Mouse (Mus musculus) neural tube, embryonic 13.5 days (tissue): ENCODE measurements at regions not wholly inside any gene's neighbourhood (a gene's known extent, or its start where the extent isn't known, plus 50 kb on each side); places are given as distances from the start of the nearest gene placed in this dataset.
A peak's percentile ranks its signal among the peaks of the same experiment; 100 is the strongest.

Experiments
- ATAC-seq: fragments of 200-750 bp; cut with Nextera tagmentation; 2 replicates; pipeline ENCODE4 v1.8.0; 2017; ENCODE audit warnings: low read depth, mild to moderate bottlenecking, moderate TSS enrichment, moderate library complexity
- H3K27ac ChIP-seq: fragments of 300-500 bp; sonication (generic); replicated peaks from 2 replicates; pipeline ENCODE4 v1.5.1; 2015; ENCODE audit warnings: moderate library complexity, mild to moderate bottlenecking, inconsistent platforms
- H3K27me3 ChIP-seq: fragments of 300-500 bp; sonication (generic); 2 replicates; pipeline ENCODE4 v1.6.1; 2015; ENCODE audit warnings: mild to moderate bottlenecking, inconsistent platforms
- H3K36me3 ChIP-seq: fragments of 300-500 bp; sonication (generic); 2 replicates; pipeline ENCODE4 v1.6.1; 2015; ENCODE audit warnings: mild to moderate bottlenecking, inconsistent platforms
- H3K4me1 ChIP-seq: fragments of 300-500 bp; sonication (generic); replicated peaks from 2 replicates; pipeline ENCODE4 v1.6.1; 2015; ENCODE audit warnings: inconsistent platforms
- H3K4me2 ChIP-seq: fragments of 300-500 bp; sonication (generic); 2 replicates; pipeline ENCODE4 v1.6.1; 2015; ENCODE audit warnings: inconsistent platforms, mild to moderate bottlenecking, moderate library complexity
- H3K4me3 ChIP-seq: fragments of 300-500 bp; sonication (generic); 2 replicates; pipeline ENCODE4 v1.5.1; 2015; ENCODE audit warnings: mild to moderate bottlenecking, inconsistent platforms
- H3K9ac ChIP-seq: fragments of 300-500 bp; sonication (generic); 2 replicates; pipeline ENCODE4 v1.6.1; 2015; ENCODE audit warnings: moderate library complexity, mild to moderate bottlenecking, inconsistent platforms
- H3K9me3 ChIP-seq: fragments of 300-500 bp; sonication (generic); 2 replicates; pipeline ENCODE4 v1.6.1; 2016; ENCODE audit warnings: inconsistent platforms
- WGBS: fragments of 180-500 bp; shearing (Covaris S2); methylation state at CpG from one replicate; pipeline ENCODE4 v1.1.7; 2015; 5-methylcytosine and 5-hydroxymethylcytosine counted together

GRCm38 (mm10) chr5:46894037-46894436 lies 1036.6 kb upstream of the Lcorl start:
- no peak for ATAC-seq
- WGBS, result 80% methylated on average over 2 of the region's 2 CpGs

GRCm38 (mm10) chr5:46883956-46884355 lies 1026.5 kb upstream of the Lcorl start:
- Histone ChIP-seq H3K27ac (no peak overlapping the region), H3K9ac (no peak overlapping the region), H3K27me3 (no peaks in the 10 kb centered on the region), H3K36me3 (no peaks in the 10 kb centered on the region), H3K4me1 (no peaks in the 10 kb centered on the region), H3K4me2 (no peak overlapping the region), H3K4me3 (no peak overlapping the region), H3K9me3 (no peaks in the 10 kb centered on the region)
- ATAC-seq, result no peak

More at GRCm38 (mm10) chr5:46894037-46894436, 1036.6 kb upstream of the Lcorl start:
- Histone ChIP-seq H3K9ac (no peak overlapping the region), H3K27me3 (no peaks in the 10 kb centered on the region), H3K9me3 (no peaks in the 10 kb centered on the region), H3K4me3 (no peak overlapping the region), H3K4me1 (no peaks in the 10 kb centered on the region), H3K4me2 (no peak overlapping the region), H3K27ac (no peak overlapping the region), H3K36me3 (no peaks in the 10 kb centered on the region)

GRCm38 (mm10) chr5:46856837-46857236 lies 999.4 kb upstream of the Lcorl start:
- no peaks in the 10 kb centered on the region for H3K4me1 ChIP-seq
- H3K9me3 ChIP-seq, result no peaks in the 10 kb centered on the region
- no peak for ATAC-seq
- H3K4me3 ChIP-seq, result no peak overlapping the region
- no peaks in the 10 kb centered on the region for H3K36me3 ChIP-seq
- H3K27me3 ChIP-seq, result no peaks in the 10 kb centered on the region
- no peak overlapping the region for H3K4me2 ChIP-seq
- H3K9ac ChIP-seq, result no peak overlapping the region
- no peak overlapping the region for H3K27ac ChIP-seq

- no peak overlapping the region for H3K4me3 ChIP-seq
- H3K36me3 ChIP-seq, result no peaks in the 10 kb centered on the region
- no peaks in the 10 kb centered on the region for H3K4me1 ChIP-seq
- peak; percentile 87; the same call in 1 of the 2 replicates for ATAC-seq
- H3K27ac ChIP-seq, result peak overlapping the region; percentile 61
- WGBS, result 56% methylated on average over 2 of the region's 2 CpGs
- H3K9me3 ChIP-seq, result no peaks in the 10 kb centered on the region
- no peak overlapping the region for H3K9ac ChIP-seq
- H3K27me3 ChIP-seq, result no peaks in the 10 kb centered on the region
- no peak overlapping the region for H3K4me2 ChIP-seq
Measured at GRCm38 (mm10) chr5:46845175-46845574, 987.8 kb upstream of the Lcorl start.

- no peak overlapping the region for H3K4me2 ChIP-seq
- H3K4me3 ChIP-seq, result no peak overlapping the region
- H3K27me3 ChIP-seq, result no peaks in the 10 kb centered on the region
- peaks cover 2% of the 10 kb centered on the region; the same call in 1 of the 2 replicates for H3K4me1 ChIP-seq
- H3K27ac ChIP-seq, result no peak overlapping the region
- H3K9ac ChIP-seq, result no peak overlapping the region
- H3K9me3 ChIP-seq, result no peaks in the 10 kb centered on the region
- H3K36me3 ChIP-seq, result no peaks in the 10 kb centered on the region
- ATAC-seq, result no peak
- WGBS, result 86% methylated on average over 4 of the region's 4 CpGs
Measured at GRCm38 (mm10) chr5:46836810-46837209, 979.4 kb upstream of the Lcorl start.

- peak; percentile 47; the same call in 1 of the 2 replicates for ATAC-seq
- 20% methylated on average over 9 of the region's 9 CpGs for WGBS
Measured at GRCm38 (mm10) chr5:46830797-46831618, 973.6 kb upstream of the Lcorl start.

GRCm38 (mm10) chr5:46830114-46830513 lies 972.7 kb upstream of the Lcorl start:
- no peak overlapping the region for H3K9ac ChIP-seq
- no peak overlapping the region for H3K4me3 ChIP-seq
- peaks cover 15% of the 10 kb centered on the region for H3K4me1 ChIP-seq
- WGBS, result 51% methylated on average over 6 of the region's 6 CpGs
- no peaks in the 10 kb centered on the region for H3K36me3 ChIP-seq
- H3K4me2 ChIP-seq, result no peak overlapping the region
- H3K27ac ChIP-seq, result no peak overlapping the region
- no peaks in the 10 kb centered on the region for H3K27me3 ChIP-seq
- no peaks in the 10 kb centered on the region for H3K9me3 ChIP-seq
- ATAC-seq, result no peak

More at GRCm38 (mm10) chr5:46830797-46831618, 973.6 kb upstream of the Lcorl start:
- H3K4me2 ChIP-seq, result no peak overlapping the region
- H3K27ac ChIP-seq, result no peak overlapping the region
- no peaks in the 10 kb centered on the region for H3K27me3 ChIP-seq
- peaks cover 15% of the 10 kb centered on the region for H3K4me1 ChIP-seq
- H3K4me3 ChIP-seq, result no peak overlapping the region
- H3K36me3 ChIP-seq, result no peaks in the 10 kb centered on the region
- H3K9ac ChIP-seq, result no peak overlapping the region
- H3K9me3 ChIP-seq, result no peaks in the 10 kb centered on the region

GRCm38 (mm10) chr5:46826381-46826780 lies 969.0 kb upstream of the Lcorl start:
- WGBS, result 89% methylated on average over 1 of the region's 1 CpGs
- Histone ChIP-seq H3K4me1 (peaks cover 9% of the 10 kb centered on the region), H3K36me3 (no peaks in the 10 kb centered on the region), H3K4me3 (no peak overlapping the region), H3K9ac (no peak overlapping the region), H3K4me2 (no peak overlapping the region), H3K27me3 (no peaks in the 10 kb centered on the region), H3K27ac (no peak overlapping the region), H3K9me3 (no peaks in the 10 kb centered on the region)
- no peak for ATAC-seq

- Histone ChIP-seq H3K27ac (no peak overlapping the region), H3K4me1 (no peaks in the 10 kb centered on the region; the same call in 1 of the 2 replicates), H3K9ac (no peak overlapping the region), H3K4me3 (no peak overlapping the region), H3K27me3 (no peaks in the 10 kb centered on the region), H3K4me2 (no peak overlapping the region), H3K36me3 (no peaks in the 10 kb centered on the region), H3K9me3 (no peaks in the 10 kb centered on the region)
- ATAC-seq, result no peak
- 48% methylated on average over 3 of the region's 3 CpGs for WGBS
Measured at GRCm38 (mm10) chr5:46824934-46825333, 967.5 kb upstream of the Lcorl start.

- ATAC-seq, result no peak
- Histone ChIP-seq H3K27ac (no peak overlapping the region), H3K4me2 (no peak overlapping the region), H3K9ac (no peak overlapping the region), H3K4me1 (peaks cover 8% of the 10 kb centered on the region), H3K9me3 (no peaks in the 10 kb centered on the region), H3K36me3 (no peaks in the 10 kb centered on the region), H3K4me3 (no peak overlapping the region), H3K27me3 (no peaks in the 10 kb centered on the region)
- WGBS, result 95% methylated on average over 2 of the region's 2 CpGs
Measured at GRCm38 (mm10) chr5:46795102-46795501, 937.7 kb upstream of the Lcorl start.

GRCm38 (mm10) chr5:46794028-46794705 lies 936.8 kb upstream of the Lcorl start:
- Histone ChIP-seq H3K4me1 (peaks cover 8% of the 10 kb centered on the region), H3K27ac (no peak overlapping the region), H3K9ac (no peak overlapping the region), H3K4me2 (no peak overlapping the region), H3K27me3 (no peaks in the 10 kb centered on the region), H3K4me3 (no peak overlapping the region), H3K36me3 (no peaks in the 10 kb centered on the region), H3K9me3 (no peaks in the 10 kb centered on the region)
- 81% methylated on average over 7 of the region's 7 CpGs for WGBS
- ATAC-seq, result no peak

- no peak overlapping the region for H3K4me2 ChIP-seq
- H3K4me1 ChIP-seq, result peaks cover 8% of the 10 kb centered on the region
- H3K9me3 ChIP-seq, result no peaks in the 10 kb centered on the region
- H3K4me3 ChIP-seq, result no peak overlapping the region
- 52% methylated on average over 3 of the region's 3 CpGs for WGBS
- no peaks in the 10 kb centered on the region for H3K27me3 ChIP-seq
- no peak for ATAC-seq
- H3K36me3 ChIP-seq, result no peaks in the 10 kb centered on the region
- no peak overlapping the region for H3K27ac ChIP-seq
- no peak overlapping the region for H3K9ac ChIP-seq
Measured at GRCm38 (mm10) chr5:46791051-46791450, 933.6 kb upstream of the Lcorl start.
